Mouse (Mus musculus): ENCODE results near the gene Adamts17.

The Adamts17 gene

DNA sequence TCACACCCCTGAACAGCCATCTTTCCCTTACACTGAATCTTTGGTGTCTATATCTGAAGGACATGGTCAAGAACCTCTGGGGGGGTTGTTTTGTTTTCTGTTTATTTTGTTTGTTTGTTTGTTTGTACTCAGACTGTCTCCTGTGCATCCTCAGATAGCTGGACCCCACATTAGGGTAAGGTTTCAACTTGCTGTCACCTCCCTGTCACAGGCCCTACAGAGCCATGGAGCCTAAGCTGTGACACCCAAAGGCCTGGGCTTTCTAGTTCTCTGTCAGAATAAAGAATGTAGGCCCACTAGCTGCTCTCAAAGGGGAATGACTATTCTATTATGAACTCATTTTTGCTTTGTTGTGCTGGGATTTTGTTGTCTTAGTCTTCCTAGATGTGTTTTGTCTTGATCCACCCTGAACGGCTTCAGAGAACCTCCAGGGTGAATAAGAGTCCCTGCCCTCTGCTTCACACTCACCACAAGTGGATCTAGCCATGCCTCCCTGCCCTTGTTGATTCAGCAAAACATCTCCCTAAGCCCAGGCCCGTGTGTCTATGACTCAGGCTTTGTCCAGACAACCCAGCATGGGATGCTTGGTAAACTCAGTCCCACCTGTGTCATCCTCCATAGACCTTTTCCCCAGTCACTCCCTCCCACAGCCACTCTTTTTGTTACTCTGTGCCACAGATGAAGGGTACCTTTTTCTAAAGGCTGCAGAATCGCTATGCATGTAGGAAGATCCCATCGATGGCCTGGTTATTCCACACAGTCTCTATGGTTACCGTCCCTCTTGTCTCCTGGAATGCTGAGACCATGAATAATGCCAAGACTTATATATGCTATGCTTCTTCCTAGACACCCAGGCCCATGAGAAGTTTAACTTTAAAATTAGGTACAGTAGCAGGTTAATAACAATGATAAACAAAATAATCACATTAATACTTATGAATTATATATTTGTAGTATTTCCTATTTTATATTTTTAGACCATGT is 197.3 kb downstream of the Adamts17 start:
- no peak overlapping the region for H3K4me3 ChIP-seq (replicated peaks; ENCODE audit: low read length)
- no peaks in the 10 kb centered on the region; the same call in 1 of the 2 replicates for H3K27me3 ChIP-seq (ENCODE audit: insufficient read depth, low read length)
- H3K4me1 ChIP-seq (replicated peaks; ENCODE audit: low read depth, low read length): no peaks in the 10 kb centered on the region
- H3K9me3 ChIP-seq (ENCODE audit: low read length): no peaks in the 10 kb centered on the region
- H3K36me3 ChIP-seq (ENCODE audit: insufficient read depth, low read length): no peaks in the 10 kb centered on the region
- no peak for TF ChIP-seq POU5F1 (IDR thresholded peaks at IDR 0.05; ENCODE audit: borderline replicate concordance, low read length)
- no peak for TF ChIP-seq CTCF (conservative IDR thresholded peaks at IDR 0.05; ENCODE audit: low read length)
- TF ChIP-seq NANOG (IDR thresholded peaks at IDR 0.05; ENCODE audit: borderline replicate concordance, low read length): no peak

DNA sequence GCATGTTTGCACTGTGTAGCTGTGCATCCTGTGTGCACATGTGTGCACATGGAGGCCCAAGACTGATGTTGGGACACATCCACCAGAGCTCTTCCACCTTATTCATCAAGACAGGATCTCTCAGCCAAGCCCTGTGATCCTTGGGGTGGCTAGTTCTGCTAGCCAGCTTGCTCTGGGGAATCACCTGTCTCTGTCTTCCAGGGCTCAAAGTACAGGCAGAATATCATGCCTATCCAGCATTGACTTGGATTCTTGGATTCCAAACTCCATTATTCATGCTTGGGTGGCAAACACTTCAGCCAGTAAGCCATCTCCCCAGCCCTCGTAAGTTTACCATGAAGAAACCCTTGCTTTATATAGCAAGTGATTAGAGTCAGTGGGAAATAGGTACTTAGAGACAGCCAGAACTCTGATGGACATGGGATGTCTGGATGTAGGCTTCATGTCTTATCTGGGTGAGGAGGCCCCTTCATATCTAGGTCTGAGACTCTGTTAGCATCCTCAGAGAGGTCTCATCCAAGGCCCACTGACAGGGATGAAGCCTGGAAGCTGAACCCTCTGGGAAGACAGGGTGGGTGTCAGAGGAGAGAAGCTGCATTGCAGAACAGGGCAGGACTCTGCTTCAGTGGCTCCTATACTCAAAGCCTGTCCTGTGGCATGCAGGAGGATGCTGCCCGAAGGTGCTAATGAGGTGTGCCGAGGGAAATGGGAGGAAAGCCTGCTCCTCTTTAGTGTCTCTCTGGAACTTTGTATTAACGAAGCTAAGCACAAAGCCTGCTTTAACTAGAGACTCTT is 198.4 kb downstream of the Adamts17 start:
- Histone ChIP-seq H3K27me3 (ENCODE audit: insufficient read depth, low read length) (no peaks in the 10 kb centered on the region; the same call in 1 of the 2 replicates), H3K36me3 (ENCODE audit: insufficient read depth, low read length) (no peaks in the 10 kb centered on the region), H3K4me3 (replicated peaks; ENCODE audit: low read length) (no peak overlapping the region), H3K9me3 (ENCODE audit: low read length) (no peaks in the 10 kb centered on the region), H3K4me1 (replicated peaks; ENCODE audit: low read depth, low read length) (no peaks in the 10 kb centered on the region)
- TF ChIP-seq POU5F1 (IDR thresholded peaks at IDR 0.05; ENCODE audit: borderline replicate concordance, low read length): no peak
- TF ChIP-seq CTCF (conservative IDR thresholded peaks at IDR 0.05; ENCODE audit: low read length): no peak
- TF ChIP-seq NANOG (IDR thresholded peaks at IDR 0.05; ENCODE audit: borderline replicate concordance, low read length): no peak

DNA sequence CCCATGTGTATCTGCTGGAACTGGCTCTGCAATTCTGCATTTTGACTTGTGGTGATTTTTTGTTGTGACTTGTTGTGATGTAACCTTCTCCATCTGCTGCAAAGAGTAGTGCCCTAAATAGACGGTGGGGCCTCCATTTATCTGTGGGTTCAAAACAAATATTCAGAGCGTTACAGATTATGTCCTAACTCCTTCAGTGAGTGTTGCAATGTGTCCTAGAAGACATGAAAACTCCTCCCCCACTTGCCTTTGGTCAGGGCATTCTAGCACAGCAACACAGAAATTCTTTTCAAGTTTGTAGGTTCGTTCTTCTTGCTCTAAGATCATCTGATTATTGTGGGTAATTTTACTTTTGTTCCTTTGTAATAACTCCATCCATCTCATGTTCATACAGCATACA is 199.6 kb downstream of the Adamts17 start:
- no peak for TF ChIP-seq POU5F1 (IDR thresholded peaks at IDR 0.05; ENCODE audit: borderline replicate concordance, low read length)
- no peaks in the 10 kb centered on the region for H3K9me3 ChIP-seq (ENCODE audit: low read length)
- H3K27me3 ChIP-seq (ENCODE audit: insufficient read depth, low read length): no peaks in the 10 kb centered on the region; the same call in 1 of the 2 replicates
- no peak overlapping the region for H3K4me3 ChIP-seq (replicated peaks; ENCODE audit: low read length)
- no peaks in the 10 kb centered on the region for H3K4me1 ChIP-seq (replicated peaks; ENCODE audit: low read depth, low read length)
- H3K36me3 ChIP-seq (ENCODE audit: insufficient read depth, low read length): no peaks in the 10 kb centered on the region

DNA sequence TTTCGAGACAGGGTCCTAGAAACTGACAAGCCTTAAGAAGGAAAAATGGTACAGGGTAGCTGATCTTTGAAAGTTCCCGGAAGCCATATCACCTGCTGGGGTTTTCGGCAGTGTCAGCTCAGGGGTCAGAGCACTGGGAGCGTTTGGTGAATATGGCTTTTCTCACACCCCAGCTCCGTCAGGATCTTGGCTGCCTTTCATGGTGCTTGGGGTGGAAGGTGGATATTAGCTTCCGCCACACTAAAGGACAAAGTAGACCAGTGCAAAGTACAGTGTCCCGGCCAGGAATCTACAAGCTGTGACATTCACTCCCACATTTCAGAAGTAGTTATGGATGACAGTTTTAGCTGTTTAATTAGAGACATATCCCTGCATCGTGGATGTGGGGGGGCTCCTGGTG is 200.3 kb downstream of the Adamts17 start:
- no peaks in the 10 kb centered on the region for H3K4me1 ChIP-seq (replicated peaks; ENCODE audit: low read depth, low read length)

DNA sequence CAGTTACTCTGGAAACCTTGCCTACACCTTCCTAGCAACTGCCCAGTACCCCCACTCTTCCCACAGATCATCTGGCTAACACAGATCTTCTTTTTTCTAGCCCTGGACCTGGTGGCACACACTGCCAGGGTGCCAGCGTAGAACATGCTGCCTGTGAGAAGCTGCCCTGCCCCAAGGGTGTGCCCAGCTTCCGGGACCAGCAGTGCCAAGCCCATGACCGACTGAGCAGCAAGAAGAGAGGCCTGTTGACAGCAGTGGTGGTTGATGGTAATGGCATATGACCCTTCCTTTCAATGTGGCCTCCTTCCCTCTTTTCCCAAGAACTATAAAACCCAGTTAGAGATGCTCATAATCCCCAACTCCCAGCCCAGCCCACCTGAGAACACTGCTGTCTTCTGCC is 202.2 kb downstream of the Adamts17 start:
- H3K9me3 ChIP-seq (ENCODE audit: low read length): no peaks in the 10 kb centered on the region
- H3K36me3 ChIP-seq (ENCODE audit: insufficient read depth, low read length): no peaks in the 10 kb centered on the region
- TF ChIP-seq POU5F1 (IDR thresholded peaks at IDR 0.05; ENCODE audit: borderline replicate concordance, low read length): no peak
- no peak for TF ChIP-seq NANOG (IDR thresholded peaks at IDR 0.05; ENCODE audit: borderline replicate concordance, low read length)
- TF ChIP-seq CTCF (conservative IDR thresholded peaks at IDR 0.05; ENCODE audit: low read length): no peak
- H3K4me3 ChIP-seq (replicated peaks; ENCODE audit: low read length): no peak overlapping the region
- no peaks in the 10 kb centered on the region for H3K4me1 ChIP-seq (replicated peaks; ENCODE audit: low read depth, low read length)
- no peaks in the 10 kb centered on the region for H3K27me3 ChIP-seq (ENCODE audit: insufficient read depth, low read length)

More for the DNA sequence above, 200.3 kb downstream of the Adamts17 start:
- Histone ChIP-seq H3K9me3 (ENCODE audit: low read length) (no peaks in the 10 kb centered on the region), H3K4me3 (replicated peaks; ENCODE audit: low read length) (no peak overlapping the region), H3K36me3 (ENCODE audit: insufficient read depth, low read length) (no peaks in the 10 kb centered on the region), H3K27me3 (ENCODE audit: insufficient read depth, low read length) (no peaks in the 10 kb centered on the region; the same call in 1 of the 2 replicates)
- TF ChIP-seq NANOG (IDR thresholded peaks at IDR 0.05; ENCODE audit: borderline replicate concordance, low read length): no peak
- no peak for TF ChIP-seq POU5F1 (IDR thresholded peaks at IDR 0.05; ENCODE audit: borderline replicate concordance, low read length)
- TF ChIP-seq CTCF (conservative IDR thresholded peaks at IDR 0.05; ENCODE audit: low read length): no peak

DNA sequence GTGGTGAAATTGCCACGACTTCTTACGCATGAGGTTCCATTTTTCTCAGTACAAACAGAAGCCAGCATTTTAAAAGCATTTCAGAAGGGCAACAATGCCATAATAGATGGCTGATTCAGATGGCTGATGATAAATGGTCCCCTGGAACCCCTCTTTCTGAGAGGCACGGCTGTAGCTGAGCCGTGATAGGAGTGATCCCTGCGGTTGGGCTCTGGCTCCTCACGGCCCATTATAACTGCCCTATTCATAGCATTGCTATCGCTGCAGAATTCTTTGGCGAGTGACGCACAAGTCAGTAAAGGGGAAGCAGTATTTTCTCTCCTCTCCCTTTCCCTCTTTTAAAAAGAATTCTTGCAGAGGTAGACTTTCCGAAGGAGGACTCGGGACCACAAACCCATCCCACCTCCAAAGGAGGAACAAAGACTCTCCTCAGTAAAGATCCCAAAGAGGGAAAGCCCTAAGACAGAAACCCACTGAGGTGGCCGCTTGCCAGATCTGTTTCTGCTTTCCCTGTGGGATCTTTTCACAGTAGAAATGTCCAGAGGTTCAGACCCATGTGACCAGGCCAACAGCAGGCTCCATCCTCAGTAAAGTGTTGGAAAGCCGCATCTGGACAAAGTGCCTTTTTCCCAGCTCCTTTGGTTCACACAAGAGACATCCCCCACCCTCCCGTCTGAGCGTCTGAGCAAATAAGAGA is 204.7 kb downstream of the Adamts17 start:
- Histone ChIP-seq H3K36me3 (ENCODE audit: insufficient read depth, low read length) (no peaks in the 10 kb centered on the region), H3K27me3 (ENCODE audit: insufficient read depth, low read length) (no peaks in the 10 kb centered on the region), H3K9me3 (ENCODE audit: low read length) (no peaks in the 10 kb centered on the region), H3K4me1 (replicated peaks; ENCODE audit: low read depth, low read length) (no peaks in the 10 kb centered on the region), H3K4me3 (replicated peaks; ENCODE audit: low read length) (no peak overlapping the region)
- TF ChIP-seq NANOG (IDR thresholded peaks at IDR 0.05; ENCODE audit: borderline replicate concordance, low read length) (no peak), CTCF (conservative IDR thresholded peaks at IDR 0.05; ENCODE audit: low read length) (no peak), POU5F1 (IDR thresholded peaks at IDR 0.05; ENCODE audit: borderline replicate concordance, low read length) (no peak)

DNA sequence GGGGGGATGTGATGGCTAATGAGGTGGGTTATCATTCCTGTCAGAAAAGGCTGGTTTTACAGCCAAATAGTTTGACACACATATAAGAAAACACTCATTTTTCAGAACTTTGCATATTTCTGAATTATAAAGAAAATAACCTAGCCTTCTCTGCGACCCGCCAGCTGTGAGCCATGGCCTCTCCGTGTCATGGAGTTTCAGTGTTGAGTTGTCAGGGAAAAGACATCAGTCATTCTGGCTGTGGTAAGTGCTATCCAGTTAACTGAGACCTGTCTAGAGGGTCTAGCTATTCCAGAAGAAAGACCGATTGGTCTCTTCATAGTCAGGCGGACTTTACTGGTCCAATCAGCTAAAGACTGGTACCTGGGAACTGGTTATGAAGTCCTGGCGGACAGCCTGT is 205.7 kb downstream of the Adamts17 start:
- TF ChIP-seq POU5F1 (IDR thresholded peaks at IDR 0.05; ENCODE audit: borderline replicate concordance, low read length) (no peak), CTCF (conservative IDR thresholded peaks at IDR 0.05; ENCODE audit: low read length) (no peak), NANOG (IDR thresholded peaks at IDR 0.05; ENCODE audit: borderline replicate concordance, low read length) (no peak)
- no peak overlapping the region for H3K4me3 ChIP-seq (replicated peaks; ENCODE audit: low read length)
- no peaks in the 10 kb centered on the region for H3K4me1 ChIP-seq (replicated peaks; ENCODE audit: low read depth, low read length)
- H3K36me3 ChIP-seq (ENCODE audit: insufficient read depth, low read length): no peaks in the 10 kb centered on the region
- H3K27me3 ChIP-seq (ENCODE audit: insufficient read depth, low read length): no peaks in the 10 kb centered on the region
- no peaks in the 10 kb centered on the region for H3K9me3 ChIP-seq (ENCODE audit: low read length)

DNA sequence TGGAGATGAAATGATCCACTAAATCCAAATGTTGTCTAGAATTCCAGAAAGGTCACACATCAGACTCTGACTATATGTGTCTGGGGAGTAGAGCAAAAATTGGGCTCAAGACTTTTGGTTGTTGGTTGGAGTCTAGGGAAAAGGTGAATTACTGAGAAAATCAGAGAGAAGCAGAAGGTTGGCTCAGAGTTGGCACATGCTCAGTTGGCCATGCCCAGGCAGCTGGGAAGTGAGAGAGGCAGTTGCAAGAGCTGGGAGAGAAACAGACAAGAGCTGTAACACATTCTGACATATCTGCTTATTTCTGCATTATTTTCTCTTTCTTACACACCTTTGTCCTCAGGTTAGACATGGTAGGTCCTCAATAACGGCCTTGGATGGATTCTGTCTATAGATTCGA is 209.7 kb downstream of the Adamts17 start:
- H3K9me3 ChIP-seq (ENCODE audit: low read length): no peaks in the 10 kb centered on the region
- 0 out of 2 replicates have a peak, but pooled peaks cover 3% of the 10 kb centered on the region for H3K27me3 ChIP-seq (ENCODE audit: insufficient read depth, low read length)
- no peaks in the 10 kb centered on the region for H3K4me1 ChIP-seq (replicated peaks; ENCODE audit: low read depth, low read length)
- TF ChIP-seq POU5F1 (IDR thresholded peaks at IDR 0.05; ENCODE audit: borderline replicate concordance, low read length): no peak
- no peak for TF ChIP-seq CTCF (conservative IDR thresholded peaks at IDR 0.05; ENCODE audit: low read length)
- TF ChIP-seq NANOG (IDR thresholded peaks at IDR 0.05; ENCODE audit: borderline replicate concordance, low read length): no peak
- H3K4me3 ChIP-seq (replicated peaks; ENCODE audit: low read length): no peak overlapping the region
- H3K36me3 ChIP-seq (ENCODE audit: insufficient read depth, low read length): no peaks in the 10 kb centered on the region

Measured in E14TG2a.4 (cell line).